Mouse (Mus musculus) intestine, embryonic 16.5 days (tissue): Measurements from ENCODE around the gene Nptx1. TPM values are rescaled to one million over a fixed set of nuclear protein-coding genes. Genes with fewer than 3 reads are reported as not detected.

Experiments used
- ATAC-seq: fragments of 200-750 bp; cut with Nextera tagmentation; 2 replicates; pipeline ENCODE4 v1.8.0; 2017; ENCODE audit warnings: moderate TSS enrichment, moderate library complexity
- H3K27ac ChIP-seq: fragments of 300-500 bp; sonication (generic); 2 replicates; pipeline ENCODE4 v1.5.1; 2014; ENCODE audit warnings: mild to moderate bottlenecking, low read length
- H3K27me3 ChIP-seq: fragments of 300-500 bp; sonication (generic); replicated peaks from 2 replicates; pipeline ENCODE4 v1.6.1; 2014; ENCODE audit warnings: low read length, control low read depth, mixed read lengths; ENCODE audit not compliant: control insufficient read depth, insufficient read depth
- H3K36me3 ChIP-seq: fragments of 300-500 bp; sonication (generic); 2 replicates; pipeline ENCODE4 v1.6.1; 2014; ENCODE audit warnings: low read length, control low read depth; ENCODE audit not compliant: control insufficient read depth, insufficient read depth
- H3K4me1 ChIP-seq: fragments of 300-500 bp; sonication (generic); 2 replicates; pipeline ENCODE4 v1.6.1; 2014; ENCODE audit warnings: low read length, control low read depth, mixed read lengths; ENCODE audit not compliant: control insufficient read depth, insufficient read depth
- H3K4me2 ChIP-seq: fragments of 300-500 bp; sonication (generic); 2 replicates; pipeline ENCODE4 v1.6.1; 2014; ENCODE audit warnings: low read depth, low read length, control low read depth
- H3K4me3 ChIP-seq: fragments of 300-500 bp; sonication (generic); 2 replicates; pipeline ENCODE4 v1.5.1; 2014; ENCODE audit warnings: mild to moderate bottlenecking, low read length
- H3K9ac ChIP-seq: fragments of 300-500 bp; sonication (generic); 2 replicates; pipeline ENCODE4 v1.6.1; 2014; ENCODE audit warnings: low read depth, low read length
- H3K9me3 ChIP-seq: fragments of 300-500 bp; sonication (generic); 2 replicates; pipeline ENCODE4 v1.6.1; 2016; ENCODE audit warnings: low read length, control low read depth; ENCODE audit not compliant: control insufficient read depth
- WGBS: fragments of 180-500 bp; shearing (Covaris S2); extraction: QIAGEN DNeasy Blood & Tissue Kit; methylation state at CpG from one replicate; pipeline ENCODE4 v1.1.7; 2014; 5-methylcytosine and 5-hydroxymethylcytosine counted together
- polyA plus RNA-seq: library from polyadenylated mRNA; unstranded; fragments of >200 nt; fragmentation: Nextera tagmentation; extraction: Ambion mirVana; gene quantifications from 2 replicates; pipeline ENCODE4 v1.2.1, GENCODE M21; 2015

The Nptx1 gene
- polyA plus RNA-seq, 1 experiment from 2014 or later: 0.56 TPM

- Histone ChIP-seq H3K27me3 (peaks cover 4% of the 10 kb centered on the region; the same call in 1 of the 2 replicates), H3K36me3 (no peaks in the 10 kb centered on the region), H3K4me2 (no peak overlapping the region), H3K9me3 (no peaks in the 10 kb centered on the region), H3K9ac (no peak overlapping the region; the same call in 1 of the 2 replicates), H3K4me3 (no peak overlapping the region), H3K4me1 (peaks cover 9% of the 10 kb centered on the region; the same call in 1 of the 2 replicates), H3K27ac (no peak overlapping the region)
- 38% methylated on average over 5 of the region's 5 CpGs for WGBS
- ATAC-seq: no peak
Observed at GRCm38 (mm10) chr11:119520005-119520712, 27.4 kb downstream of the Nptx1 start.

- no peaks in the 10 kb centered on the region for H3K36me3 ChIP-seq
- WGBS: 100% methylated on average over 1 of the region's 1 CpGs
- H3K4me3 ChIP-seq: no peak overlapping the region
- no peak overlapping the region for H3K9ac ChIP-seq
- H3K27me3 ChIP-seq: peaks cover 7% of the 10 kb centered on the region
- H3K9me3 ChIP-seq: no peaks in the 10 kb centered on the region
- H3K4me2 ChIP-seq: no peak overlapping the region
- H3K27ac ChIP-seq: no peak overlapping the region
- H3K4me1 ChIP-seq: peaks cover 13% of the 10 kb centered on the region; the same call in 1 of the 2 replicates
- ATAC-seq: no peak
Observed at GRCm38 (mm10) chr11:119519387-119519786, 28.2 kb downstream of the Nptx1 start.

GRCm38 (mm10) chr11:119516677-119517361, 30.7 kb downstream of the Nptx1 start:
- Histone ChIP-seq H3K27me3 (peaks cover 7% of the 10 kb centered on the region), H3K4me3 (no peak overlapping the region), H3K9me3 (no peaks in the 10 kb centered on the region), H3K4me2 (no peak overlapping the region), H3K9ac (no peak overlapping the region), H3K27ac (no peak overlapping the region), H3K36me3 (no peaks in the 10 kb centered on the region), H3K4me1 (peaks cover 13% of the 10 kb centered on the region; the same call in 1 of the 2 replicates)
- WGBS: 67% methylated on average over 12 of the region's 12 CpGs
- ATAC-seq: peak; percentile 32; the same call in 1 of the 2 replicates

- ATAC-seq: no peak
- Histone ChIP-seq H3K4me1 (peaks cover 13% of the 10 kb centered on the region; the same call in 1 of the 2 replicates), H3K4me3 (no peak overlapping the region), H3K27me3 (peaks cover 7% of the 10 kb centered on the region), H3K9ac (no peak overlapping the region), H3K27ac (no peak overlapping the region), H3K9me3 (no peaks in the 10 kb centered on the region), H3K4me2 (no peak overlapping the region), H3K36me3 (no peaks in the 10 kb centered on the region)
- 77% methylated on average over 16 of the region's 16 CpGs for WGBS
Observed at GRCm38 (mm10) chr11:119515823-119516676, 31.5 kb downstream of the Nptx1 start.

DNA sequence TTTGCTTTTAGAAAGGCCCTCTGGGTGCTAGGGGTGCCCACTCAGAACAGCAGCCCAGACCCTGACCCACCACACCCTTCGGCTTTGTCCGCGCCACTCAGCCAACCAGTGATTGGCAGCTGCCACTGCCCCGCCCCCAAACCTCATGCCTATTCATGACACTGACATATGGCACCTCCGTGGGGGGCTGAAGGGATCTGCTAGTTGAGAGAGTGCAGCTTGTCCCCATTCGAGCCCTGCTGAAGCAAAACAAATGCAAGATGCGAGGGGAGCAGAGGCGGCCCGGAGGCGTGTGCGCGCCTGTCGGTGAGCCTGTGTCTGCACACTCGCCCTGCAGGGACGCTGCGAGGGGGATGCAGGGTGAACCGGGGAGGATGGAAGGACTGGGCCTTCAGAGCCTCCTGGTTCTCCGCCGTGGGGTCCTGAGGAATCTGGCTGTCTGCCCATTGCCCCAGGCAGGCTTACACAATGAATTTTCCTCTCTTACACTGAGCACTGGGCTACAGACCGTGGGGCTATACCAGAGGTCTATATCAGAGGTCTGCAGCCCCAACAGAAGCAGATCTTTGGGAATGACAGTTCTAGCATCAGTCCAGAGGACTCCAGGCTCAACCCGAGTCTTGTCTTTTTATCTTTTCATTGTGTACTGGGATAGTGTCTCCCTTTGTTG, 32.5 kb downstream of the Nptx1 start:
- whole genome bisulfite sequencing: 6% methylated on average over 21 of the region's 21 CpGs
- Histone ChIP-seq H3K4me3 (no peak overlapping the region), H3K9me3 (no peaks in the 10 kb centered on the region), H3K9ac (peak overlapping the region; percentile 30), H3K4me1 (peaks cover 5% of the 10 kb centered on the region; the same call in 1 of the 2 replicates), H3K4me2 (peak overlapping the region; percentile 47), H3K36me3 (no peaks in the 10 kb centered on the region), H3K27me3 (peaks cover 7% of the 10 kb centered on the region), H3K27ac (no peak overlapping the region)
- ATAC-seq: no peak

- Histone ChIP-seq H3K4me1 (peaks cover 4% of the 10 kb centered on the region; the same call in 1 of the 2 replicates), H3K27me3 (peaks cover 7% of the 10 kb centered on the region), H3K9ac (0 out of 2 replicates have a peak overlapping the region, but pooled peaks have one; percentile 30), H3K27ac (no peak overlapping the region), H3K4me2 (no peak overlapping the region), H3K9me3 (no peaks in the 10 kb centered on the region), H3K36me3 (no peaks in the 10 kb centered on the region), H3K4me3 (no peak overlapping the region)
- 53% methylated on average over 16 of the region's 16 CpGs for WGBS
- no peak for ATAC-seq
Observed at GRCm38 (mm10) chr11:119514108-119514860, 33.3 kb downstream of the Nptx1 start.

DNA sequence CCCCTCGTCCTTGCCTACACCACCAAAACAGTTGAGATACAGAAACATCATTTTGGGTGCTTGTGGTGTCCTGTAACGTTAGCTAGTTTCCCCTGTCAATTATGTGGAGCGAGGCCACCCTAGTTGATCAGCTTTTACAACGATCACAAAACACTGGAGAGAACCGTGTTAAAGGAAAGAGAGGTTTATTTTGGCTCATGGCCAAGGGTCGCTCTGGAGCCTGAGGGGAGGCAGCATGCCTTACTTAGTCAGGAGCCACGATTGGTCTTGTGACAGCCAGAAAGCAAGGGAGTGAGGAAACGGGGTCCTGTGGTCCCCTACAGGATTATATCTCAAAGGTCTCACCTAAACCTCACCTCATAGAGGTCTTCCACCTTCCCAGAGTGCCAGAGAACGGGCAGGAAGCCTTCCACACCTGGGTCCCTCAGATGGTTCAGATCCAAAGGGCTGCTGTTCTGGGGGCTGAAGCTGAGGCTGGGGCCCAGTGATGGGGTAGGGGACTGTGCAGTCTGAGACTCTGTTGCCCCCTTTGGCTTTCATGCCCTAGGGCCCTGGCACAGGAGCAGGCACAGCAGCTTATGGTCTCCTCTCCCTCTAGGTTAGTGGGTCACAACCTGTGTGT, 34.4 kb downstream of the Nptx1 start:
- Histone ChIP-seq H3K27me3 (peaks cover 7% of the 10 kb centered on the region), H3K9ac (no peak overlapping the region), H3K36me3 (peaks cover under 1% of the 10 kb centered on the region; the same call in 1 of the 2 replicates), H3K9me3 (no peaks in the 10 kb centered on the region), H3K27ac (no peak overlapping the region), H3K4me1 (peaks cover 4% of the 10 kb centered on the region; the same call in 1 of the 2 replicates), H3K4me2 (no peak overlapping the region), H3K4me3 (no peak overlapping the region)
- ATAC-seq: no peak
- 45% methylated on average over 9 of the region's 9 CpGs for WGBS

- no peak overlapping the region for H3K4me2 ChIP-seq
- no peaks in the 10 kb centered on the region for H3K9me3 ChIP-seq
- H3K9ac ChIP-seq: no peak overlapping the region
- no peak for ATAC-seq
- H3K27ac ChIP-seq: no peak overlapping the region
- WGBS: 76% methylated on average over 5 of the region's 5 CpGs
- no peak overlapping the region for H3K4me3 ChIP-seq
- H3K4me1 ChIP-seq: no peaks in the 10 kb centered on the region
- H3K36me3 ChIP-seq: peaks cover 3% of the 10 kb centered on the region; the same call in 1 of the 2 replicates
- no peaks in the 10 kb centered on the region for H3K27me3 ChIP-seq
Observed at GRCm38 (mm10) chr11:119509165-119509776, 38.3 kb downstream of the Nptx1 start.
